31 mouse cellular contexts compared by ENCODE assay signal in the genomic region with DNA sequence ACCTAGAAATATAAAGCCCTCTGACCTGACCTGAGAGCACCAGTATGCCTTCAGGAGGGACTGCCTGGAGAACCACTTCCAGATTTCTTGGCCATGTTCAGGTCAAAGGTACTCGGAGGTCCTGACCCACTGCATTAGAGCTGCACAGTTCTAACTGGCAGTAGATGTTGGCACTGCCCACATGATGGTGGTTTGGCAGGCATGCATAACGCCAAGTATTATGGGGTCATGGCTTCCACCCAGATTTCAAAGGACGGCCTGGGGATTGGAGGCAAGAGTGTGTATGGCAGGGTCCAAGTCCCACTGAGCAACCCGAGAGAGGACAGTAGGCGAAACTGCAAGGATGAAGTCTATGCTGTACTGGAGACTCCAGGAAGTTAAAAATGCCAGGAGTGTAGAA. TPM values are rescaled to one million over a fixed set of nuclear protein-coding genes. Genes with fewer than 3 reads are reported as not detected.
DNase-seq lines count a peak whose midpoint lies in the region; ATAC-seq and TF ChIP-seq lines count a peak whose summit lies in the region.
"Had no signal": no experiment of that assay in that cellular context is flagged by ENCODE, and none has a peak within 500 bp of the region (broad histone marks: within the 10 kb centered on the region; RNA-seq: fewer than 3 reads in every experiment).

No protein-coding gene starts in this region.

- TF ChIP-seq EP300 in heart, adult 2 months (IDR thresholded peaks at IDR 0.05; ENCODE audit: insufficient read depth, low read depth, low read length) = no peak

- ATAC-seq in heart, embryonic 11.5 days (replicated peaks; ENCODE audit: insufficient number of reproducible peaks, low FRiP score, low TSS enrichment) = no peak
- ATAC-seq in kidney, embryonic 16.5 days (ENCODE audit: low FRiP score, low TSS enrichment) = no peak
- ATAC-seq: CD4-positive, CD25-positive, alpha-beta regulatory T cell, adult 4 months; forebrain, postnatal 0 days; intestine, embryonic 16.5 days; liver, embryonic 12.5 days; liver, postnatal 0 days; midbrain, embryonic 13.5 days had no signal

- no peak overlapping the region for H3K9ac ChIP-seq in heart, adult 2 months (ENCODE audit: low read depth, low read length)
- H3K9ac ChIP-seq in heart, embryonic 11.5 days (ENCODE audit: low read depth, low read length) = no peak overlapping the region
- no peak overlapping the region for H3K9ac ChIP-seq in kidney, embryonic 16.5 days (replicated peaks; ENCODE audit: low read length)
- H3K9ac ChIP-seq: embryonic facial prominence, embryonic 15.5 days; forebrain, embryonic 12.5 days; forebrain, postnatal 0 days; heart, embryonic 15.5 days; hindbrain, embryonic 13.5 days; limb, embryonic 12.5 days; liver, embryonic 12.5 days; liver, postnatal 0 days; midbrain, embryonic 13.5 days had no signal

- H3K36me3 ChIP-seq in heart, adult 2 months (ENCODE audit: control insufficient read depth, insufficient read depth, low read length) = no peaks in the 10 kb centered on the region; the same call in none of the 2 replicates
- peaks cover 35% of the 10 kb centered on the region for H3K36me3 ChIP-seq in heart, embryonic 11.5 days (ENCODE audit: control insufficient read depth, insufficient read depth, low read length)
- H3K36me3 ChIP-seq in kidney, embryonic 16.5 days (ENCODE audit: insufficient read depth, low read length) = peaks cover 50% of the 10 kb centered on the region

- DNase-seq in cerebellum, postnatal 10 days = peak; percentile 50 to 56
- DNase-seq in cerebellum, adult 9-10 months = no peak
- peak in 1 of 2 experiments; percentile 50 for DNase-seq in heart, adult 2 months
- peak; percentile 53 for DNase-seq in kidney, adult 9 months
- DNase-seq: adrenal gland, adult 8-10 months; cerebellum, adult 8-10 months; forebrain, postnatal 0 days; gastrocnemius, postnatal 10 days; heart, postnatal 36 days; liver, postnatal 0 days; lung, postnatal 4 days; thymus, adult 2 months; thymus, postnatal 36 days had no signal

- peak; percentile 20; the same call in 1 of the 2 replicates for TF ChIP-seq CTCF in heart, adult 2 months (IDR thresholded peaks at IDR 0.05)

- no peak overlapping the region for H3K4me2 ChIP-seq in heart, embryonic 11.5 days
- no peak overlapping the region for H3K4me2 ChIP-seq in kidney, embryonic 16.5 days (replicated peaks; ENCODE audit: low read depth, low read length)
- H3K4me2 ChIP-seq: embryonic facial prominence, embryonic 15.5 days; forebrain, embryonic 12.5 days; heart, embryonic 15.5 days; hindbrain, embryonic 13.5 days; limb, embryonic 12.5 days; liver, embryonic 12.5 days; midbrain, embryonic 13.5 days had no signal

- no peak overlapping the region for H3K27ac ChIP-seq in heart, adult 2 months
- no peak overlapping the region for H3K27ac ChIP-seq in heart, embryonic 11.5 days (ENCODE audit: low read depth, low read length)
- no peak overlapping the region for H3K27ac ChIP-seq in kidney, embryonic 16.5 days (ENCODE audit: low read length)
- H3K27ac ChIP-seq in brown adipose tissue, adult 24 weeks (replicated peaks; ENCODE audit: low read depth, low read length) = peak overlapping the region; percentile 70
- H3K27ac ChIP-seq: embryonic facial prominence, embryonic 10.5 days; embryonic facial prominence, embryonic 15.5 days; forebrain, embryonic 12.5 days; heart, embryonic 15.5 days; hindbrain, embryonic 13.5 days; kidney, postnatal 0 days; layer of hippocampus, adult 2 months; left cerebral cortex, adult 2 months; limb, embryonic 12.5 days; liver, embryonic 12.5 days; midbrain, embryonic 13.5 days had no signal

- H3K4me3 ChIP-seq in heart, adult 2 months = no peak overlapping the region
- no peak overlapping the region for H3K4me3 ChIP-seq in heart, embryonic 11.5 days (ENCODE audit: low read depth, low read length)
- H3K4me3 ChIP-seq in kidney, embryonic 16.5 days (ENCODE audit: low read length) = no peak overlapping the region
- no peak overlapping the region for H3K4me3 ChIP-seq in brown adipose tissue, adult 24 weeks (ENCODE audit: insufficient read depth, low read depth, low read length)
- H3K4me3 ChIP-seq: embryonic facial prominence, embryonic 10.5 days; embryonic facial prominence, embryonic 15.5 days; forebrain, embryonic 12.5 days; heart, embryonic 15.5 days; hindbrain, embryonic 13.5 days; layer of hippocampus, adult 2 months; left cerebral cortex, adult 2 months; limb, embryonic 12.5 days; liver, embryonic 12.5 days; megakaryocyte, embryonic 14.5 days; midbrain, embryonic 13.5 days had no signal

- no peaks in the 10 kb centered on the region for H3K79me2 ChIP-seq in heart, adult 2 months (replicated peaks; ENCODE audit: control insufficient read depth, insufficient read depth, low read length)

- intact Hi-C loops in heart, adult 2 months (cut with DNase I) = no loop called here

- WGBS in heart, adult 2 months = 64% methylated on average over 5 of the region's 5 CpGs
- WGBS in heart, embryonic 11.5 days (ENCODE audit: insufficient replicate concordance) = 87% methylated on average over 5 of the region's 5 CpGs
- WGBS in kidney, embryonic 16.5 days = 88% methylated on average over 5 of the region's 5 CpGs

- H3K27me3 ChIP-seq in heart, adult 2 months (ENCODE audit: control insufficient read depth, insufficient read depth, low read length) = no peaks in the 10 kb centered on the region
- H3K27me3 ChIP-seq in heart, embryonic 11.5 days (ENCODE audit: control insufficient read depth, insufficient read depth, low read length) = no peaks in the 10 kb centered on the region
- H3K27me3 ChIP-seq in kidney, embryonic 16.5 days (ENCODE audit: insufficient read depth, low read length) = no peaks in the 10 kb centered on the region
- H3K27me3 ChIP-seq: embryonic facial prominence, embryonic 15.5 days; forebrain, embryonic 12.5 days; heart, embryonic 15.5 days; hindbrain, embryonic 13.5 days; limb, embryonic 12.5 days; liver, embryonic 12.5 days; megakaryocyte, embryonic 14.5 days; midbrain, embryonic 13.5 days had no signal

- H3K4me1 ChIP-seq in heart, adult 2 months (ENCODE audit: control insufficient read depth, insufficient read depth, low read length) = no peaks in the 10 kb centered on the region; the same call in 1 of the 2 replicates
- H3K4me1 ChIP-seq in heart, embryonic 11.5 days (ENCODE audit: control insufficient read depth, insufficient read depth, low read length) = no peaks in the 10 kb centered on the region
- no peaks in the 10 kb centered on the region for H3K4me1 ChIP-seq in kidney, embryonic 16.5 days (ENCODE audit: insufficient read depth, low read length)
- peaks cover 4% of the 10 kb centered on the region; the same call in 1 of the 2 replicates for H3K4me1 ChIP-seq in brown adipose tissue, adult 24 weeks (ENCODE audit: control insufficient read depth, insufficient read depth, insufficient read length, low read length)
- H3K4me1 ChIP-seq: embryonic facial prominence, embryonic 10.5 days; embryonic facial prominence, embryonic 15.5 days; forebrain, embryonic 12.5 days; heart, embryonic 15.5 days; hindbrain, embryonic 13.5 days; limb, embryonic 12.5 days; liver, embryonic 12.5 days; megakaryocyte, embryonic 14.5 days; midbrain, embryonic 13.5 days had no signal

- H3K9me3 ChIP-seq in heart, embryonic 11.5 days (replicated peaks; ENCODE audit: control insufficient read depth, low read length) = no peaks in the 10 kb centered on the region
- H3K9me3 ChIP-seq in kidney, embryonic 16.5 days (ENCODE audit: low read length) = no peaks in the 10 kb centered on the region; the same call in 1 of the 2 replicates
- H3K9me3 ChIP-seq: embryonic facial prominence, embryonic 10.5 days; embryonic facial prominence, embryonic 15.5 days; forebrain, embryonic 12.5 days; heart, embryonic 15.5 days; hindbrain, embryonic 13.5 days; limb, embryonic 12.5 days; liver, embryonic 12.5 days; megakaryocyte, embryonic 14.5 days; midbrain, embryonic 13.5 days had no signal

- no peak for TF ChIP-seq POLR2A in heart, adult 2 months (IDR thresholded peaks at IDR 0.05; ENCODE audit: insufficient read depth, low read depth, low read length)

RNA-seq across cellular contexts. Expression of a gene that starts 11.6 kb away (rescaled TPM):
- total RNA-seq in heart, adult 2 months (2021) = 100 to 1,000 TPM; 219 to 246 TPM
- 362 and 401 TPM in 2 replicates for polyA plus RNA-seq in heart, adult 2 months (2012; rRNA removed)
- 1,579 and 1,713 TPM in 2 replicates for polyA plus RNA-seq in heart, embryonic 11.5 days (2014; fragmentation: Nextera tagmentation; extraction: Ambion mirVana)
- 262 and 297 TPM in 2 replicates for polyA plus RNA-seq in kidney, embryonic 16.5 days (2015; fragmentation: Nextera tagmentation; extraction: Ambion mirVana)
- 1,156 and 2,121 TPM in 2 replicates for polyA plus RNA-seq in brown adipose tissue, adult 24 weeks (2012; ENCODE audit: insufficient read depth, insufficient read length, missing spikeins)
- total RNA-seq: monocyte, adult 5-6 weeks had no signal

RNA-seq across cellular contexts. Expression of a gene that starts 47.7 kb away (rescaled TPM):
- 100 to 1,000 TPM; 258 to 297 TPM for total RNA-seq in heart, adult 2 months (2021)
- polyA plus RNA-seq in heart, adult 2 months (2012; rRNA removed) = 477 and 498 TPM in 2 replicates
- 632 and 639 TPM in 2 replicates for polyA plus RNA-seq in heart, embryonic 11.5 days (2014; fragmentation: Nextera tagmentation; extraction: Ambion mirVana)
- 540 and 595 TPM in 2 replicates for polyA plus RNA-seq in kidney, embryonic 16.5 days (2015; fragmentation: Nextera tagmentation; extraction: Ambion mirVana)
- 558 and 608 TPM in 2 replicates for polyA plus RNA-seq in brown adipose tissue, adult 24 weeks (2012; ENCODE audit: insufficient read depth, insufficient read length, missing spikeins)

RNA-seq across cellular contexts. Expression of a gene that starts 48.9 kb away (rescaled TPM):
- total RNA-seq in heart, adult 2 months (2021) = 10 to 100 TPM; 25.9 to 34.4 TPM
- polyA plus RNA-seq in heart, adult 2 months (2012; rRNA removed) = 26.6 and 31.9 TPM in 2 replicates
- 16.0 and 16.8 TPM in 2 replicates for polyA plus RNA-seq in heart, embryonic 11.5 days (2014; fragmentation: Nextera tagmentation; extraction: Ambion mirVana)
- polyA plus RNA-seq in kidney, embryonic 16.5 days (2015; fragmentation: Nextera tagmentation; extraction: Ambion mirVana) = 20.2 and 22.0 TPM in 2 replicates
- 16.0 and 16.9 TPM in 2 replicates for polyA plus RNA-seq in brown adipose tissue, adult 24 weeks (2012; ENCODE audit: insufficient read depth, insufficient read length, missing spikeins)

RNA-seq across cellular contexts. Expression of a gene that starts 53.1 kb away (rescaled TPM):
- total RNA-seq in heart, adult 2 months (2021) = 10 to 100 TPM; 38.6 to 40.1 TPM
- polyA plus RNA-seq in heart, adult 2 months (2012; rRNA removed) = 11.1 and 20.0 TPM in 2 replicates
- 16.5 and 19.1 TPM in 2 replicates for polyA plus RNA-seq in heart, embryonic 11.5 days (2014; fragmentation: Nextera tagmentation; extraction: Ambion mirVana)
- polyA plus RNA-seq in kidney, embryonic 16.5 days (2015; fragmentation: Nextera tagmentation; extraction: Ambion mirVana) = 6.3 and 9.2 TPM in 2 replicates
- 51.4 and 62.3 TPM in 2 replicates for polyA plus RNA-seq in brown adipose tissue, adult 24 weeks (2012; ENCODE audit: insufficient read depth, insufficient read length, missing spikeins)
